Mouse (Mus musculus) limb, embryonic 10.5 days (tissue): ENCODE results near the gene Tagln2. TPM values are rescaled to one million over a fixed set of nuclear protein-coding genes. Genes with fewer than 3 reads are reported as not detected.

Experiments
- DNase-seq: peaks from one replicate; pipeline ENCODE4 v3.0.0-alpha.2; 2017; ENCODE audit warnings: low spot score
- H3K27ac ChIP-seq: fragments of 300-500 bp; sonication (generic); 2 replicates; pipeline ENCODE4 v1.5.1; 2016; ENCODE audit warnings: mild to moderate bottlenecking
- H3K27me3 ChIP-seq: fragments of 300-500 bp; sonication (generic); 2 replicates; pipeline ENCODE4 v1.6.1; 2016; ENCODE audit warnings: low read depth, mild to moderate bottlenecking; ENCODE audit not compliant: poor library complexity, severe bottlenecking
- H3K36me3 ChIP-seq: fragments of 300-500 bp; sonication (generic); 2 replicates; pipeline ENCODE4 v1.6.1; 2016; ENCODE audit warnings: mild to moderate bottlenecking, moderate library complexity
- H3K4me1 ChIP-seq: fragments of 300-500 bp; sonication (generic); 2 replicates; pipeline ENCODE4 v1.6.1; 2016
- H3K4me3 ChIP-seq: fragments of 300-500 bp; sonication (generic); 2 replicates; pipeline ENCODE4 v1.5.1; 2016; ENCODE audit warnings: mild to moderate bottlenecking, moderate library complexity
- H3K9me3 ChIP-seq: fragments of 300-500 bp; sonication (generic); replicated peaks from 2 replicates; pipeline ENCODE4 v1.6.1; 2016; ENCODE audit warnings: mild to moderate bottlenecking
- WGBS: fragments of 180-500 bp; shearing (Covaris S2); methylation state at CpG from one replicate; pipeline ENCODE4 v1.1.7; 2016; 5-methylcytosine and 5-hydroxymethylcytosine counted together
- polyA plus RNA-seq: library from polyadenylated mRNA; unstranded; fragments of >200 nt; fragmentation: Nextera tagmentation; extraction: Ambion mirVana; gene quantifications from 2 replicates; pipeline ENCODE4 v1.2.1, GENCODE M21; 2016

Gene Tagln2
- polyA plus RNA-seq, 1 experiment from 2014 or later = 77.0 TPM

- WGBS = 27% methylated on average over 13 of the region's 13 CpGs
- no peaks in the 10 kb centered on the region for H3K9me3 ChIP-seq
- 0 out of 2 replicates have a peak, but pooled peaks cover 5% of the 10 kb centered on the region for H3K27me3 ChIP-seq
- peak overlapping the region; percentile 76 for H3K27ac ChIP-seq
- peak; percentile 57 for DNase-seq
- peak overlapping the region; percentile 18; the same call in 1 of the 2 replicates for H3K4me3 ChIP-seq
- peaks cover 28% of the 10 kb centered on the region for H3K4me1 ChIP-seq
- H3K36me3 ChIP-seq = no peaks in the 10 kb centered on the region
These were observed 13.1 kb downstream of the Tagln2 start for GRCm38 (mm10) chr1:172512962-172513361.

- DNase-seq = no peak
- Histone ChIP-seq H3K27me3 (0 out of 2 replicates have a peak, but pooled peaks cover 5% of the 10 kb centered on the region), H3K4me3 (no peak overlapping the region), H3K27ac (peak overlapping the region; percentile 76), H3K9me3 (no peaks in the 10 kb centered on the region), H3K36me3 (no peaks in the 10 kb centered on the region), H3K4me1 (peaks cover 28% of the 10 kb centered on the region)
- WGBS = 86% methylated on average over 17 of the region's 17 CpGs
These were observed 13.8 kb downstream of the Tagln2 start for GRCm38 (mm10) chr1:172513525-172514212.

GRCm38 (mm10) chr1:172514213-172514529 lies 14.3 kb downstream of the Tagln2 start:
- Histone ChIP-seq H3K9me3 (no peaks in the 10 kb centered on the region), H3K27ac (0 out of 2 replicates have a peak overlapping the region, but pooled peaks have one; percentile 76), H3K36me3 (no peaks in the 10 kb centered on the region), H3K27me3 (0 out of 2 replicates have a peak, but pooled peaks cover 5% of the 10 kb centered on the region), H3K4me3 (no peak overlapping the region), H3K4me1 (peaks cover 28% of the 10 kb centered on the region)
- WGBS = 79% methylated on average over 4 of the region's 4 CpGs
- DNase-seq = no peak

- Histone ChIP-seq H3K36me3 (no peaks in the 10 kb centered on the region), H3K9me3 (no peaks in the 10 kb centered on the region), H3K27ac (no peak overlapping the region), H3K4me1 (peaks cover 30% of the 10 kb centered on the region), H3K27me3 (0 out of 2 replicates have a peak, but pooled peaks cover 5% of the 10 kb centered on the region), H3K4me3 (no peak overlapping the region)
- DNase-seq = no peak
- WGBS = 83% methylated on average over 7 of the region's 7 CpGs
These were observed 14.9 kb downstream of the Tagln2 start for GRCm38 (mm10) chr1:172514551-172515268.

GRCm38 (mm10) chr1:172515396-172515795 lies 15.5 kb downstream of the Tagln2 start:
- H3K9me3 ChIP-seq = no peaks in the 10 kb centered on the region
- no peak overlapping the region for H3K27ac ChIP-seq
- WGBS = 78% methylated on average over 1 of the region's 1 CpGs
- no peak overlapping the region for H3K4me3 ChIP-seq
- no peaks in the 10 kb centered on the region for H3K36me3 ChIP-seq
- H3K4me1 ChIP-seq = peaks cover 31% of the 10 kb centered on the region
- DNase-seq = no peak
- 0 out of 2 replicates have a peak, but pooled peaks cover 5% of the 10 kb centered on the region for H3K27me3 ChIP-seq

GRCm38 (mm10) chr1:172518013-172518412 lies 18.2 kb downstream of the Tagln2 start:
- Histone ChIP-seq H3K36me3 (no peaks in the 10 kb centered on the region), H3K27me3 (peaks cover 17% of the 10 kb centered on the region; the same call in 1 of the 2 replicates), H3K27ac (no peak overlapping the region), H3K4me1 (peaks cover 37% of the 10 kb centered on the region), H3K9me3 (no peaks in the 10 kb centered on the region), H3K4me3 (no peak overlapping the region)
- WGBS = 76% methylated on average over 4 of the region's 4 CpGs
- no peak for DNase-seq

GRCm38 (mm10) chr1:172519644-172520043 lies 19.8 kb downstream of the Tagln2 start:
- DNase-seq = no peak
- 62% methylated on average over 6 of the region's 6 CpGs for WGBS
- Histone ChIP-seq H3K4me3 (no peak overlapping the region), H3K9me3 (no peaks in the 10 kb centered on the region), H3K27me3 (peaks cover 17% of the 10 kb centered on the region; the same call in 1 of the 2 replicates), H3K27ac (no peak overlapping the region), H3K36me3 (no peaks in the 10 kb centered on the region), H3K4me1 (peaks cover 26% of the 10 kb centered on the region)

GRCm38 (mm10) chr1:172520576-172521440 lies 21.0 kb downstream of the Tagln2 start, which contains the start of gene Cfap45:
TSS of gene Cfap45 (plus strand) at chr1:172520801.
- Histone ChIP-seq H3K27ac (peak within 1 kb of the TSS; percentile 80), H3K27me3 (peaks cover 13% of the 10 kb centered on the region; the same call in 1 of the 2 replicates), H3K4me1 (peaks cover 31% of the 10 kb centered on the region), H3K4me3 (peak within 1 kb of the TSS; percentile 46), H3K9me3 (no peaks in the 10 kb centered on the region), H3K36me3 (no peaks in the 10 kb centered on the region)
- peak; percentile 93 for DNase-seq
- WGBS = 4% methylated on average over 28 of the region's 28 CpGs

GRCm38 (mm10) chr1:172522524-172522923 lies 22.7 kb downstream of the Tagln2 start:
- Histone ChIP-seq H3K4me3 (no peak overlapping the region), H3K4me1 (peaks cover 31% of the 10 kb centered on the region), H3K36me3 (no peaks in the 10 kb centered on the region), H3K27me3 (peaks cover 21% of the 10 kb centered on the region), H3K9me3 (no peaks in the 10 kb centered on the region), H3K27ac (no peak overlapping the region)
- WGBS = 76% methylated on average over 7 of the region's 7 CpGs
- no peak for DNase-seq

GRCm38 (mm10) chr1:172523699-172524101 lies 23.9 kb downstream of the Tagln2 start:
- Histone ChIP-seq H3K4me1 (peaks cover 31% of the 10 kb centered on the region), H3K36me3 (no peaks in the 10 kb centered on the region), H3K27me3 (peaks cover 26% of the 10 kb centered on the region), H3K27ac (no peak overlapping the region), H3K4me3 (no peak overlapping the region), H3K9me3 (no peaks in the 10 kb centered on the region)
- no peak for DNase-seq
- WGBS = 76% methylated on average over 12 of the region's 12 CpGs

- no peak for DNase-seq
- Histone ChIP-seq H3K27ac (peak overlapping the region; percentile 67), H3K9me3 (no peaks in the 10 kb centered on the region), H3K27me3 (peaks cover 26% of the 10 kb centered on the region), H3K4me1 (peaks cover 34% of the 10 kb centered on the region), H3K36me3 (no peaks in the 10 kb centered on the region), H3K4me3 (no peak overlapping the region)
- WGBS = 57% methylated on average over 15 of the region's 15 CpGs
These were observed 25.3 kb downstream of the Tagln2 start for GRCm38 (mm10) chr1:172525027-172525764.

GRCm38 (mm10) chr1:172525971-172526370 lies 26.1 kb downstream of the Tagln2 start:
- peaks cover 34% of the 10 kb centered on the region for H3K4me1 ChIP-seq
- H3K36me3 ChIP-seq = no peaks in the 10 kb centered on the region
- H3K4me3 ChIP-seq = no peak overlapping the region
- 76% methylated on average over 7 of the region's 7 CpGs for WGBS
- H3K27me3 ChIP-seq = peaks cover 26% of the 10 kb centered on the region
- DNase-seq = no peak
- H3K9me3 ChIP-seq = no peaks in the 10 kb centered on the region
- H3K27ac ChIP-seq = no peak overlapping the region
